Mouse (Mus musculus) stomach, embryonic 14.5 days (tissue): ENCODE data around the gene Xkr7. TPM values are rescaled to one million over a fixed set of nuclear protein-coding genes. Genes with fewer than 3 reads are reported as not detected.

ENCODE experiments used
- ATAC-seq: fragments of 200-750 bp; cut with Nextera tagmentation; 2 replicates; pipeline ENCODE4 v1.8.0; 2017; ENCODE audit warnings: low read depth, moderate TSS enrichment; ENCODE audit not compliant: insufficient number of reproducible peaks, insufficient read depth, low FRiP score
- H3K27ac ChIP-seq: fragments of 300-500 bp; sonication (generic); 2 replicates; pipeline ENCODE4 v1.5.1; 2014; ENCODE audit warnings: mild to moderate bottlenecking, low read length, moderate library complexity, mixed read lengths
- H3K27me3 ChIP-seq: fragments of 300-500 bp; sonication (generic); 2 replicates; pipeline ENCODE4 v1.6.1; 2014; ENCODE audit warnings: low read length, control low read depth, mixed read lengths; ENCODE audit not compliant: control insufficient read depth, insufficient read depth
- H3K36me3 ChIP-seq: fragments of 300-500 bp; sonication (generic); 2 replicates; pipeline ENCODE4 v1.6.1; 2014; ENCODE audit warnings: mild to moderate bottlenecking, control low read depth, low read length, moderate library complexity, mixed read lengths; ENCODE audit not compliant: control insufficient read depth, insufficient read depth
- H3K4me1 ChIP-seq: fragments of 300-500 bp; sonication (generic); 2 replicates; pipeline ENCODE4 v1.6.1; 2014; ENCODE audit warnings: low read length, control low read depth, mixed read lengths; ENCODE audit not compliant: control insufficient read depth, insufficient read depth
- H3K4me2 ChIP-seq: fragments of 300-500 bp; sonication (generic); replicated peaks from 2 replicates; pipeline ENCODE4 v1.6.1; 2014; ENCODE audit warnings: low read depth, low read length, control low read depth
- H3K4me3 ChIP-seq: fragments of 300-500 bp; sonication (generic); 2 replicates; pipeline ENCODE4 v1.5.1; 2014; ENCODE audit warnings: low read depth, low read length, control low read depth
- H3K9ac ChIP-seq: fragments of 300-500 bp; sonication (generic); replicated peaks from 2 replicates; pipeline ENCODE4 v1.6.1; 2014; ENCODE audit warnings: low read depth, mild to moderate bottlenecking, control low read depth, low read length, moderate library complexity, mixed read lengths
- H3K9me3 ChIP-seq: fragments of 300-500 bp; sonication (generic); 2 replicates; pipeline ENCODE4 v1.6.1; 2016; ENCODE audit warnings: low read depth, low read length, control low read depth; ENCODE audit not compliant: control insufficient read depth
- WGBS: fragments of 180-500 bp; shearing (Covaris S2); extraction: QIAGEN DNeasy Blood & Tissue Kit; methylation state at CpG from one replicate; pipeline ENCODE4 v1.1.7; 2014; 5-methylcytosine and 5-hydroxymethylcytosine counted together
- polyA plus RNA-seq: library from polyadenylated mRNA; unstranded; fragments of >200 nt; fragmentation: Nextera tagmentation; extraction: Ambion mirVana; gene quantifications from 2 replicates; pipeline ENCODE4 v1.2.1, GENCODE M21; 2014

Xkr7 gene
- polyA plus RNA-seq, 1 experiment from 2014 or later = not detected

DNA sequence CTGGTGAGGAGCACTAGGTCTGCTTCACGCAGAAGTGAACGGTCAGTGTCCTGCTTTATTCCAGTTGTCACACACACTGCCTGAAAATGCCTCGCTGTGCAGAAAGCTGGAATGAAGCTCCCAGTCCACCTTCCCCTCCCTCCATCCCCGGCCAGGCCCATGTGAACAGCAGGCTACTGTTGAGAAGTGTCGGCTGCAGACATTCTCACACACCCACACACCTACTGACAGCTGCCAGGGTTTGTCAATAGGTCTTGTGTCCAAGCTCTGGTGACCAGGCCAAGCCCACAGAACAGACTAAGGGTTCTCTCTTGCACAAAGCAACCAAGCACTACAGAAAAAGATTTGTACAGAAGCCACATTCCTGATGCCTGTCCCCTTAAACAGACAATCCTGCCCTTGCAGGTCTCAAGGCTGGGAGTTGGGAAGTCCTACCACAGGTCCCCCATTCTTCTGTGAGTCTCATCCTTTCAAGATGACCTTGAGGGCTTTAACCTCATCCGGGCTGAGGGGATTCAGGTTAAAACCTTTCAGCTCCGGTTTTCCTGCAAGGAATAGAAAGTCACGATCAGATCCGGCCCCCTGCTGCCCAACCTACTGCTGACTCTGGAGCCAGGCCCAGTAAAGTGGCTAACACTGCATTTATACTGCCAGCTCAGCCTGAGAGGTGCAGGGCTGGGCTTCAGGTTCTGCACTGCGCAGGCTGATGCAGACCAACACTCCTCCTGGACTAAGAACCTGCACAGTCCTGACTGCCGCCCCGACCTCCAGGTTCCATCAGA is 22.3 kb upstream of the Xkr7 start:
- Histone ChIP-seq H3K36me3 (peaks cover 21% of the 10 kb centered on the region), H3K27me3 (no peaks in the 10 kb centered on the region), H3K9ac (no peak overlapping the region), H3K4me3 (no peak overlapping the region), H3K4me1 (peaks cover 3% of the 10 kb centered on the region; the same call in 1 of the 2 replicates), H3K27ac (no peak overlapping the region), H3K4me2 (no peak overlapping the region), H3K9me3 (no peaks in the 10 kb centered on the region)
- ATAC-seq = no peak
- WGBS = 86% methylated on average over 12 of the region's 12 CpGs

DNA sequence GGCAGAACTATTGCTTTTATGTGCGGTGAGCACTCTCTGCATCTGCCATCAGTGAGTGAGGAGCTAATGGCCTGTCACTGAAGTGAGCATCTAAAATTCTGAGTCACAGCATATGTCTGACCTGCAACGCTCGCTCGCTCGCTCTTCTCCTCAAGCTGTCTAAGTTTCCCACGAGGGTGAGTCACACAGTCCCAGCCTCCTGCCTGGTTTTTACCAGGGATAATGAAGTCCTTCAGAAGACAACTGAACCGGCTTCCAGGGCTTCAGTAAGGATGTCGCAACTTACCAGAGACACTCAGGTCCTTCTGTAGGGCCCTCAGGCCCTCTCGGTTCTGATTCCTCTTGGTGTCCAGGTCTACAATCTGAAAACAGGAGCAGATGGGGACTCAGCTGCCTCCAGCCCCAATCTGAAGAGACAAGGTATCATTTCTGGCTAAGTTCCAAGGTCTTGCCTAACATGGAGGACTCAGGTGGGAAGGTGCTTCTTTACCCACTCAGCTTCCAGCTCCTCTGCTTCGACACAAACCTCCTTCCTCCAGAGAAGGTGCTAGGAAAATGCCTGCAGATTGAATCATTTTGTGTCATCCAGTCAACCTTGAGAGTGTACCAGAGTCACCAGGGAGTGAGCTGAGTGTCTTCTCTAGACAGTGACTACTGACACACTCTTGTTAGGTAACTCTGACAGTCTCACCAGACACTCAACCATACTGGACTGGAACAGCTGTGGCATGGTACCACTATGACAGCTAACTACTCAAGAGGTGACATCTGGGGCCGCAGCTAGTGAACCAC is 17.7 kb upstream of the Xkr7 start:
- 91% methylated on average over 11 of the region's 11 CpGs for WGBS
- peaks cover 14% of the 10 kb centered on the region for H3K36me3 ChIP-seq
- ATAC-seq = no peak
- no peaks in the 10 kb centered on the region for H3K9me3 ChIP-seq
- peaks cover 5% of the 10 kb centered on the region; the same call in 1 of the 2 replicates for H3K4me1 ChIP-seq
- H3K9ac ChIP-seq = peak overlapping the region; percentile 76
- no peak overlapping the region for H3K27ac ChIP-seq
- H3K4me3 ChIP-seq = peak overlapping the region; percentile 90
- H3K4me2 ChIP-seq = peak overlapping the region; percentile 68
- no peaks in the 10 kb centered on the region for H3K27me3 ChIP-seq

DNA sequence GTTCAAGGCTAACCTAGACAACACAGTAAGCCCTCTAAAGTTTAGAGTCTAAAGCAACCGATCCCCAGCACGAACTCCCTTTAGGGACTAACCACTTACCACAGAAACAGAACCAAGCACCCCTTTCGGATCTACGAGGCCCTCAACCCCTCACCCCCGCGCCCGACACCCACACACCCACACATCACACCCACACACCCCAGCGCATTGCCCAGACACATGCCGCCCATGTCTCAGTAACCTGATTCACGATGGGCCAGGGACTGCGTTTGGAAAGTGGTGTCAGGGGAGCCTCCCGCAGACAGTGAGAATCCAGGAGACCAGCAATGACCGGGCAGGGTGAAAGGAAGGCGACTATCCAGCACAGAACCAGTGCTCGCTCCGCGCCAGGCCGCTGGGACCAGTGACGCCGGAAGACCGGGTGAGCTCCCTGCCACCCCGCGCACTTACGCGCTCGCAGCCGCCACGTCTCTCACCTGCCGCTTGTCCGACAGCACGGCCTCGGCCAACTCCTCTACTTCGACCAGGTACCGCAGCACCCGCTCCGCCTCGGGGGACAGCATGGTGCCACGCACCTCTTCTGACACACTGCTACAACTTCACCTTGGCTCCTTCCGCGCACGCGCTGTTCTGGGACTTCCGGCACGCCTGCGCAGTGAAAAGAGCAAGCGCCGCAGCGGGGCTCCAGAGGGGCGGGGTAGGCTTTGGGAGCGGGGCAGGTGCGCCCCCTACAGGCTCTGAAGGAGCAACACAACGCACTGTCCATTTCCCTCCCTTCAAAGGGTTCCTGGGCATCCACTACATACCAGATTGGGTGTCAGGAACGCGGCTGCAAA is 16.7 kb upstream of the Xkr7 start, which contains the start of gene Pdrg1:
TSS of gene Pdrg1 (minus strand) at position 670 of the 836 bp plus-strand sequence.
- Histone ChIP-seq H3K9ac (peak within 1 kb of the TSS; percentile 76), H3K4me3 (peak within 1 kb of the TSS; percentile 90), H3K4me2 (peak within 1 kb of the TSS; percentile 68), H3K4me1 (peaks cover 5% of the 10 kb centered on the region; the same call in 1 of the 2 replicates), H3K9me3 (no peaks in the 10 kb centered on the region), H3K27me3 (no peaks in the 10 kb centered on the region), H3K27ac (no peak within 1 kb of the TSS), H3K36me3 (peaks cover 5% of the 10 kb centered on the region)
- 1% methylated on average over 54 of the region's 54 CpGs for WGBS
- peak; percentile 95 for ATAC-seq

- no peak for ATAC-seq
- H3K9ac ChIP-seq = no peak overlapping the region
- WGBS = 50% methylated on average over 8 of the region's 8 CpGs
- H3K36me3 ChIP-seq = no peaks in the 10 kb centered on the region; the same call in 1 of the 2 replicates
- no peaks in the 10 kb centered on the region for H3K27me3 ChIP-seq
- no peak overlapping the region for H3K27ac ChIP-seq
- peaks cover 5% of the 10 kb centered on the region; the same call in 1 of the 2 replicates for H3K4me1 ChIP-seq
- no peaks in the 10 kb centered on the region for H3K9me3 ChIP-seq
- peak overlapping the region; percentile 27; the same call in 1 of the 2 replicates for H3K4me2 ChIP-seq
- no peak overlapping the region for H3K4me3 ChIP-seq
These were observed 15.8 kb upstream of the Xkr7 start for GRCm38 (mm10) chr2:153015804-153016203.

DNA sequence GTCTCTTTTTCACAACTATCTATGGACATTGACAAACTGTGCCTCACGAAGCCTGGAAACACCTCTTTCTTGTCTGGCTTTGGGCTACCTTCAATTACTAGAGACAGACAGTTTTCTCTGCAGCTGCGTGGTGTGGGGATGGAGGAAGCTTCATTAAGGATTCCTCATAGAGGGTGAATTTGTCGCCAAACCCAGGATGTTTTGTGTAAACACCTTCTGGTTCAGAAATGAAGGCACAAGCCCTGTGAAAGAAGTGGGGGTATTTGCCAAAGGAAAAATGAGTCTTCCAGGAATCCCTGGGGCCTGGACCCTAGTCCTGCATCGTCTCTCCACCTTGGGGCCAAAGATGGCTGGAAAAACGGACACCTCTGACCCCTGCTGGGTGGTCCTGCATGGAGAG is 14.9 kb upstream of the Xkr7 start:
- H3K27me3 ChIP-seq = no peaks in the 10 kb centered on the region
- WGBS = 33% methylated on average over 5 of the region's 5 CpGs
- H3K4me1 ChIP-seq = peaks cover 5% of the 10 kb centered on the region; the same call in 1 of the 2 replicates
- no peak overlapping the region for H3K9ac ChIP-seq
- no peaks in the 10 kb centered on the region; the same call in 1 of the 2 replicates for H3K36me3 ChIP-seq
- no peak overlapping the region for H3K4me2 ChIP-seq
- no peak overlapping the region for H3K27ac ChIP-seq
- H3K4me3 ChIP-seq = no peak overlapping the region
- no peaks in the 10 kb centered on the region for H3K9me3 ChIP-seq
- ATAC-seq = no peak

DNA sequence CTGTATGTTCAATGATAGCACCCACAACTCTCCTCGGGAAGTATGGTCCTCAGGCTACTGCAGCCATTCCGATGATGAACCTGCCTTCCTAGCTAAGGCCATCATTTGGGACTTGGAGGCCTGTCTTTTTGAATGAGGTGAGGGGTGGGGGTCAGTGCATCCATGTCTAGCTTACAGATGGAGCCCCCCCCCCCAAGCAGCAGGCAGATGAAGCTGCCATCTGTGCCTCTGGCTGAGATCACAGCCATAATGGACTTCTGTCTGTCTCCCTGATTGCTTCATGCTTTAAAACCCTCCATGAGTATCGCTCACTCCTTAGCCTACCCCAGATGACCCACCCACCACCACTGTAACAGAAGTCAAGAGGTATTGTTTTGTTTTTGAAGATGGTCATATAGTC is 12.3 kb upstream of the Xkr7 start:
- Histone ChIP-seq H3K9ac (no peak overlapping the region), H3K36me3 (no peaks in the 10 kb centered on the region), H3K27ac (no peak overlapping the region), H3K4me1 (peaks cover 2% of the 10 kb centered on the region; the same call in 1 of the 2 replicates), H3K4me2 (no peak overlapping the region), H3K27me3 (no peaks in the 10 kb centered on the region), H3K4me3 (no peak overlapping the region), H3K9me3 (no peaks in the 10 kb centered on the region)
- ATAC-seq = no peak
- 85% methylated on average over 3 of the region's 3 CpGs for WGBS

- WGBS = 68% methylated on average over 3 of the region's 3 CpGs
These were observed 10.5 kb upstream of the Xkr7 start for GRCm38 (mm10) chr2:153021163-153021562.

GRCm38 (mm10) chr2:153022855-153023254 is 8.8 kb upstream of the Xkr7 start:
- no peaks in the 10 kb centered on the region for H3K9me3 ChIP-seq
- no peak overlapping the region for H3K4me3 ChIP-seq
- H3K4me2 ChIP-seq = no peak overlapping the region
- H3K36me3 ChIP-seq = no peaks in the 10 kb centered on the region
- H3K4me1 ChIP-seq = no peaks in the 10 kb centered on the region
- no peak overlapping the region for H3K9ac ChIP-seq
- 58% methylated on average over 4 of the region's 4 CpGs for WGBS
- no peak overlapping the region for H3K27ac ChIP-seq
- no peaks in the 10 kb centered on the region for H3K27me3 ChIP-seq
- no peak for ATAC-seq

More at GRCm38 (mm10) chr2:153021163-153021562, 10.5 kb upstream of the Xkr7 start:
- Histone ChIP-seq H3K9ac (no peak overlapping the region), H3K4me3 (no peak overlapping the region), H3K4me2 (no peak overlapping the region), H3K27me3 (no peaks in the 10 kb centered on the region), H3K4me1 (no peaks in the 10 kb centered on the region), H3K9me3 (no peaks in the 10 kb centered on the region), H3K27ac (no peak overlapping the region), H3K36me3 (no peaks in the 10 kb centered on the region)
- no peak for ATAC-seq
